Mouse (Mus musculus): ENCODE data around the gene Gm10097. TPM values are rescaled to one million over a fixed set of nuclear protein-coding genes. Genes with fewer than 3 reads are reported as not detected.

Gm10097 gene
- polyA plus RNA-seq, 1 experiment from 2014 or later, result 0.05 TPM

DNA sequence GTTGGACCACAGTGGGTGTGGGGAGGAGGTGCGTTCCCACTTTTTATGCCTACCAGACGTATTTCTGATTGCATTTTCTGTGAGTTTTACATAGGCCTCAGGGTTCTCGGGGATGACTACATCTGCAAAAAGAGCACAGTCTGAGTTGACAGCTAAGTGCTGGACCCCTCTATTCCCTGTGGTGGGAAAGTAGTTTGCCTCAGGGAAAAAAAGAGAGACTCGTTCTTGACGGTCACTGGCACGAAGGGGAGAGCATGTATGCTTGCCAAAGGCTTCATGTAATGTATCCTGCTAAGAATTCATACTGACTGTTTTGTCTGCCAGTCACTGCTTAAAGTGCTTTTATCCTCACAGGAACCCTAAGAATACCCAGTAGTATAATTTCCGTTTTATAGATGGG lies 23.8 kb upstream of the Gm10097 start:
- Histone ChIP-seq H3K4me2 (no peak overlapping the region), H3K27me3 (replicated peaks; ENCODE audit: control insufficient read depth, insufficient read depth, low read length) (no peaks in the 10 kb centered on the region), H3K9ac (ENCODE audit: low read depth, low read length) (no peak overlapping the region), H3K9me3 (ENCODE audit: control insufficient read depth, low read length) (no peaks in the 10 kb centered on the region), H3K4me1 (replicated peaks; ENCODE audit: control insufficient read depth, insufficient read depth, low read length) (no peaks in the 10 kb centered on the region), H3K27ac (ENCODE audit: low read depth, low read length) (no peak overlapping the region), H3K36me3 (ENCODE audit: control insufficient read depth, insufficient read depth, low read length) (0 out of 2 replicates have a peak, but pooled peaks cover 2% of the 10 kb centered on the region), H3K4me3 (ENCODE audit: low read depth, low read length) (no peak overlapping the region)
- ATAC-seq (replicated peaks; ENCODE audit: low FRiP score), result no peak
- DNase-seq (ENCODE audit: low spot score), result no peak
- WGBS, result 86% methylated on average over 7 of the region's 7 CpGs

DNA sequence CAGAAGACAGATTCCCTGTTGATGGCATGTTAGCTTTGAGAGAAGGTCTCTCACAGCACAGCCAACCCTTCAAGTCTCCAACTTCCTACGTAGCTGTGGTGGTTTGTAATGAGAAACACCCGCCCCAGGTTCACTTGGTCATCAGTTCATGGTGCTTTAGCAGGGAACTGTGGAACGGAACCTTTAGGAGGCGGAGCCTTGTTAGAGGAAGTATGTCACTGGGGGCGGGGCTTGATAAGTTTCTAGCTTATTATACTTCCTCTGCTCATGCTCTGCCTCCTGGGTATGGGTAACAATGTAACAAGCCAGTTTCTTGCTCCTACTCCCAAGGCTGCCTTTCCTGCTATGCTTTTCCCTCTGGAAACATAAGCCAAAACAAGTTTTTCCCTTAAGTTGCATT lies 23.3 kb upstream of the Gm10097 start:
- WGBS, result 84% methylated on average over 5 of the region's 5 CpGs
- ATAC-seq (replicated peaks; ENCODE audit: low FRiP score), result no peak
- no peak for DNase-seq (ENCODE audit: low spot score)
- Histone ChIP-seq H3K9ac (ENCODE audit: low read depth, low read length) (no peak overlapping the region), H3K4me1 (replicated peaks; ENCODE audit: control insufficient read depth, insufficient read depth, low read length) (no peaks in the 10 kb centered on the region), H3K4me3 (ENCODE audit: low read depth, low read length) (no peak overlapping the region), H3K36me3 (ENCODE audit: control insufficient read depth, insufficient read depth, low read length) (0 out of 2 replicates have a peak, but pooled peaks cover 2% of the 10 kb centered on the region), H3K4me2 (no peak overlapping the region), H3K27ac (ENCODE audit: low read depth, low read length) (no peak overlapping the region), H3K27me3 (replicated peaks; ENCODE audit: control insufficient read depth, insufficient read depth, low read length) (no peaks in the 10 kb centered on the region), H3K9me3 (ENCODE audit: control insufficient read depth, low read length) (no peaks in the 10 kb centered on the region)

DNA sequence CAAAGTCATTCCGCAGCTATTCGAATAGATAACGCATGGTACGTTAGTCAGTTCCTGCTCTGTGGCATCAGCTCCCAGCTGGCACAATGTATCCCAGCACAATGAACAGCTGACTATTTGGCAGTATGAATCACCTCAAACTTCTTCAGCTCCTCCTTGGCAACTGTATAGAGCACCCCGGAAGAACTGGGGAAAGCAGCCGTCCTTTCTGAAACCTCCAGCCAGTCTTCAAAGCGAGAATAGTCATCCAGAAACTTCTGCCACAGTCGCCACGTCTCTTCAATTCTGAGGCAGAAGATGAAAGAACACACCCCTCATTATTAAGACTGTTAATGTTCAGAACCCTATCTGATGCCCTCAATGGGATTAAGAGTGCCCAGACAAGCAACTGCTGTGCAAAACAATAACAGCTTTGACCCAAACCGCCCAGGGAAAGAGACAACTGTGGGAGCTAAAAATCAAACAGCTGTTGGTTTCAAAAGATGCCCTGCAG lies 12.7 kb upstream of the Gm10097 start:
- Histone ChIP-seq H3K27ac (ENCODE audit: low read depth, low read length) (no peak overlapping the region), H3K9ac (ENCODE audit: low read depth, low read length) (no peak overlapping the region), H3K4me2 (no peak overlapping the region), H3K9me3 (ENCODE audit: control insufficient read depth, low read length) (no peaks in the 10 kb centered on the region), H3K27me3 (replicated peaks; ENCODE audit: control insufficient read depth, insufficient read depth, low read length) (no peaks in the 10 kb centered on the region), H3K36me3 (ENCODE audit: control insufficient read depth, insufficient read depth, low read length) (no peaks in the 10 kb centered on the region; the same call in 1 of the 2 replicates), H3K4me3 (ENCODE audit: low read depth, low read length) (no peak overlapping the region), H3K4me1 (replicated peaks; ENCODE audit: control insufficient read depth, insufficient read depth, low read length) (no peaks in the 10 kb centered on the region)
- 88% methylated on average over 10 of the region's 10 CpGs for WGBS
- ATAC-seq (replicated peaks; ENCODE audit: low FRiP score) (no peak), DNase-seq (ENCODE audit: low spot score) (no peak)

GRCm38 (mm10) chr10:5056940-5057339 lies 12.1 kb upstream of the Gm10097 start:
- 72% methylated on average over 3 of the region's 3 CpGs for WGBS
- Histone ChIP-seq H3K27me3 (replicated peaks; ENCODE audit: control insufficient read depth, insufficient read depth, low read length) (no peaks in the 10 kb centered on the region), H3K36me3 (ENCODE audit: control insufficient read depth, insufficient read depth, low read length) (no peaks in the 10 kb centered on the region; the same call in 1 of the 2 replicates)

DNA sequence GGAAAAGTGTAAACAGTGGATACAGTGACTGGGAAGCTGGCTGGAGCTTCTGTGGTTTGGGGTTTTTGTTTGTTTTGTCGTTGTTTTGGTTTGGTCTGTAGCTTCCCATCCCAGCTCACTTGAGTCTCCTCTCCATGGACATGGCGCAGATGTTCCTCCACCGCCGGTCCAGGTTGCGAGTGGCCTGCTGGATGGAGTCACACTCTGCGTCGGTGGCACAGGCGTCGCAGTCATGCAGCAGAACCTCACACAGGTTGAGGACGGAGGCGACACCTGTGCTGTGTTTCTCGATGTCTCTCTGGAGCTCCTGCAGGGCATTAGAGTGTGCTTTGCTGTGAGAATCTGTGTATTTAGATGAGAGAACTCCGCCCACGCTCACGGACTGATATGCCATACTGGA lies 11.3 kb upstream of the Gm10097 start:
- no peak overlapping the region for H3K27ac ChIP-seq (ENCODE audit: low read depth, low read length)
- 86% methylated on average over 15 of the region's 15 CpGs for WGBS
- no peak overlapping the region for H3K4me2 ChIP-seq
- no peaks in the 10 kb centered on the region; the same call in 1 of the 2 replicates for H3K36me3 ChIP-seq (ENCODE audit: control insufficient read depth, insufficient read depth, low read length)
- no peaks in the 10 kb centered on the region for H3K4me1 ChIP-seq (replicated peaks; ENCODE audit: control insufficient read depth, insufficient read depth, low read length)
- no peaks in the 10 kb centered on the region for H3K27me3 ChIP-seq (replicated peaks; ENCODE audit: control insufficient read depth, insufficient read depth, low read length)
- DNase-seq (ENCODE audit: low spot score) (no peak), ATAC-seq (replicated peaks; ENCODE audit: low FRiP score) (no peak)
- H3K9ac ChIP-seq (ENCODE audit: low read depth, low read length), result no peak overlapping the region
- H3K9me3 ChIP-seq (ENCODE audit: control insufficient read depth, low read length), result no peaks in the 10 kb centered on the region
- no peak overlapping the region for H3K4me3 ChIP-seq (ENCODE audit: low read depth, low read length)

More at GRCm38 (mm10) chr10:5056940-5057339, 12.1 kb upstream of the Gm10097 start:
- H3K9me3 ChIP-seq (ENCODE audit: control insufficient read depth, low read length), result no peaks in the 10 kb centered on the region
- no peak overlapping the region for H3K4me3 ChIP-seq (ENCODE audit: low read depth, low read length)
- H3K4me2 ChIP-seq, result no peak overlapping the region
- H3K4me1 ChIP-seq (replicated peaks; ENCODE audit: control insufficient read depth, insufficient read depth, low read length), result no peaks in the 10 kb centered on the region
- no peak for DNase-seq (ENCODE audit: low spot score)
- H3K9ac ChIP-seq (ENCODE audit: low read depth, low read length), result no peak overlapping the region
- no peak for ATAC-seq (replicated peaks; ENCODE audit: low FRiP score)
- H3K27ac ChIP-seq (ENCODE audit: low read depth, low read length), result no peak overlapping the region

- H3K27me3 ChIP-seq (replicated peaks; ENCODE audit: control insufficient read depth, insufficient read depth, low read length), result no peaks in the 10 kb centered on the region
- H3K36me3 ChIP-seq (ENCODE audit: control insufficient read depth, insufficient read depth, low read length), result no peaks in the 10 kb centered on the region; the same call in 1 of the 2 replicates
- H3K9me3 ChIP-seq (ENCODE audit: control insufficient read depth, low read length), result no peaks in the 10 kb centered on the region
- no peak overlapping the region for H3K27ac ChIP-seq (ENCODE audit: low read depth, low read length)
- H3K4me2 ChIP-seq, result no peak overlapping the region
- ATAC-seq (replicated peaks; ENCODE audit: low FRiP score) (no peak), DNase-seq (ENCODE audit: low spot score) (no peak)
- no peak overlapping the region for H3K9ac ChIP-seq (ENCODE audit: low read depth, low read length)
- no peaks in the 10 kb centered on the region for H3K4me1 ChIP-seq (replicated peaks; ENCODE audit: control insufficient read depth, insufficient read depth, low read length)
- 70% methylated on average over 2 of the region's 2 CpGs for WGBS
- no peak overlapping the region for H3K4me3 ChIP-seq (ENCODE audit: low read depth, low read length)
Measured at GRCm38 (mm10) chr10:5058876-5059275, 10.1 kb upstream of the Gm10097 start.

- 48% methylated on average over 2 of the region's 2 CpGs for WGBS
- DNase-seq (ENCODE audit: low spot score), result no peak
- Histone ChIP-seq H3K27me3 (replicated peaks; ENCODE audit: control insufficient read depth, insufficient read depth, low read length) (no peaks in the 10 kb centered on the region), H3K4me3 (ENCODE audit: low read depth, low read length) (no peak overlapping the region), H3K9me3 (ENCODE audit: control insufficient read depth, low read length) (no peaks in the 10 kb centered on the region), H3K36me3 (ENCODE audit: control insufficient read depth, insufficient read depth, low read length) (no peaks in the 10 kb centered on the region; the same call in 1 of the 2 replicates), H3K27ac (ENCODE audit: low read depth, low read length) (no peak overlapping the region), H3K4me2 (no peak overlapping the region), H3K4me1 (replicated peaks; ENCODE audit: control insufficient read depth, insufficient read depth, low read length) (no peaks in the 10 kb centered on the region), H3K9ac (ENCODE audit: low read depth, low read length) (no peak overlapping the region)
- no peak for ATAC-seq (replicated peaks; ENCODE audit: low FRiP score)
Measured at GRCm38 (mm10) chr10:5059983-5060382, 9.0 kb upstream of the Gm10097 start.

GRCm38 (mm10) chr10:5067113-5067512 lies 1.9 kb upstream of the Gm10097 start:
- Histone ChIP-seq H3K9me3 (ENCODE audit: control insufficient read depth, low read length) (no peaks in the 10 kb centered on the region), H3K4me1 (replicated peaks; ENCODE audit: control insufficient read depth, insufficient read depth, low read length) (no peaks in the 10 kb centered on the region), H3K9ac (ENCODE audit: low read depth, low read length) (no peak overlapping the region), H3K4me3 (ENCODE audit: low read depth, low read length) (no peak overlapping the region), H3K36me3 (ENCODE audit: control insufficient read depth, insufficient read depth, low read length) (no peaks in the 10 kb centered on the region), H3K27me3 (replicated peaks; ENCODE audit: control insufficient read depth, insufficient read depth, low read length) (no peaks in the 10 kb centered on the region), H3K27ac (ENCODE audit: low read depth, low read length) (no peak overlapping the region), H3K4me2 (no peak overlapping the region)
- DNase-seq (ENCODE audit: low spot score) (no peak), ATAC-seq (replicated peaks; ENCODE audit: low FRiP score) (no peak)
- 78% methylated on average over 3 of the region's 3 CpGs for WGBS

- no peaks in the 10 kb centered on the region for H3K9me3 ChIP-seq (ENCODE audit: control insufficient read depth, low read length)
- H3K36me3 ChIP-seq (ENCODE audit: control insufficient read depth, insufficient read depth, low read length), result no peaks in the 10 kb centered on the region
- H3K27me3 ChIP-seq (replicated peaks; ENCODE audit: control insufficient read depth, insufficient read depth, low read length), result no peaks in the 10 kb centered on the region
- no peaks in the 10 kb centered on the region for H3K4me1 ChIP-seq (replicated peaks; ENCODE audit: control insufficient read depth, insufficient read depth, low read length)
- no peak overlapping the region for H3K9ac ChIP-seq (ENCODE audit: low read depth, low read length)
- H3K4me2 ChIP-seq, result no peak overlapping the region
- no peak for DNase-seq (ENCODE audit: low spot score)
- WGBS, result 89% methylated on average over 11 of the region's 11 CpGs
- no peak for ATAC-seq (replicated peaks; ENCODE audit: low FRiP score)
- no peak overlapping the region for H3K4me3 ChIP-seq (ENCODE audit: low read depth, low read length)
- no peak overlapping the region for H3K27ac ChIP-seq (ENCODE audit: low read depth, low read length)
Measured at GRCm38 (mm10) chr10:5070168-5070940, 1.4 kb downstream of the Gm10097 start.
